Mouse (Mus musculus): ENCODE data around the gene Ttc32.

Ttc32 gene

GRCm38 (mm10) chr12:9029888-9030723, at the start of gene Ttc32:
Ttc32 (plus strand) TSS chr12:9029997.
- peak; percentile 97 for DNase-seq (ENCODE audit: low read depth)

GRCm38 (mm10) chr12:8993231-8993630, 36.6 kb upstream of the Ttc32 start:
- no peak for DNase-seq (ENCODE audit: low read depth)

GRCm38 (mm10) chr12:8998318-8998717, 31.5 kb upstream of the Ttc32 start:
- DNase-seq (ENCODE audit: low read depth), result no peak

- peak; percentile 86 for DNase-seq (ENCODE audit: low read depth)
Observed at GRCm38 (mm10) chr12:9002038-9002648, 27.7 kb upstream of the Ttc32 start.

- no peak for DNase-seq (ENCODE audit: low read depth)
Observed at GRCm38 (mm10) chr12:9007146-9007545, 22.7 kb upstream of the Ttc32 start.

- DNase-seq (ENCODE audit: low read depth), result no peak
Observed at GRCm38 (mm10) chr12:9007811-9008210, 22.0 kb upstream of the Ttc32 start.

- no peak for DNase-seq (ENCODE audit: low read depth)
Observed at GRCm38 (mm10) chr12:9010311-9010710, 19.5 kb upstream of the Ttc32 start.

- no peak for DNase-seq (ENCODE audit: low read depth)
Observed at GRCm38 (mm10) chr12:9016376-9016775, 13.4 kb upstream of the Ttc32 start.

- no peak for DNase-seq (ENCODE audit: low read depth)
Observed at GRCm38 (mm10) chr12:9020431-9020830, 9.4 kb upstream of the Ttc32 start.

- DNase-seq (ENCODE audit: low read depth), result no peak
Observed at GRCm38 (mm10) chr12:9020986-9021385, 8.8 kb upstream of the Ttc32 start.

- DNase-seq (ENCODE audit: low read depth), result peak; percentile 14
Observed at GRCm38 (mm10) chr12:9023031-9023430, 6.8 kb upstream of the Ttc32 start.

GRCm38 (mm10) chr12:9024071-9024470, 5.7 kb upstream of the Ttc32 start:
- no peak for DNase-seq (ENCODE audit: low read depth)

- no peak for DNase-seq (ENCODE audit: low read depth)
Observed at GRCm38 (mm10) chr12:9024736-9025135, 5.1 kb upstream of the Ttc32 start.

GRCm38 (mm10) chr12:9026843-9027242, 3.0 kb upstream of the Ttc32 start:
- DNase-seq (ENCODE audit: low read depth), result no peak

- DNase-seq (ENCODE audit: low read depth), result peak; percentile 9
Observed at GRCm38 (mm10) chr12:9028816-9029215, 981 bp upstream of the Ttc32 start.

- DNase-seq (ENCODE audit: low read depth), result no peak
Observed at GRCm38 (mm10) chr12:9029506-9029887, 300 bp upstream of the Ttc32 start.

GRCm38 (mm10) chr12:9031166-9031565, 1.4 kb downstream of the Ttc32 start:
- DNase-seq (ENCODE audit: low read depth), result no peak

GRCm38 (mm10) chr12:9033140-9033539, 3.3 kb downstream of the Ttc32 start:
- no peak for DNase-seq (ENCODE audit: low read depth)

- DNase-seq (ENCODE audit: low read depth), result no peak
Observed at GRCm38 (mm10) chr12:9036409-9036808, 6.6 kb downstream of the Ttc32 start.

- no peak for DNase-seq (ENCODE audit: low read depth)
Observed at GRCm38 (mm10) chr12:9040177-9040576, 10.4 kb downstream of the Ttc32 start.

GRCm38 (mm10) chr12:9040686-9041085, 10.9 kb downstream of the Ttc32 start:
- DNase-seq (ENCODE audit: low read depth), result no peak

- DNase-seq (ENCODE audit: low read depth), result no peak
Observed at GRCm38 (mm10) chr12:9042316-9042715, 12.5 kb downstream of the Ttc32 start.

GRCm38 (mm10) chr12:9042759-9043158, 13.0 kb downstream of the Ttc32 start:
- DNase-seq (ENCODE audit: low read depth), result no peak

- no peak for DNase-seq (ENCODE audit: low read depth)
Observed at GRCm38 (mm10) chr12:9044666-9045065, 14.9 kb downstream of the Ttc32 start.
